Mouse (Mus musculus) CH12.LX (cell line): ENCODE results near the gene Wdr91. TPM values are rescaled to one million over a fixed set of nuclear protein-coding genes. Genes with fewer than 3 reads are reported as not detected.

Experiments
- DNase-seq: peaks from one replicate; pipeline ENCODE4 v3.0.0-alpha.2; 2013; ENCODE audit errors: extremely low read depth
- H3K27ac ChIP-seq: 2 replicates; pipeline ENCODE4 v1.5.1; 2012; ENCODE audit warnings: low read depth, mild to moderate bottlenecking, control low read depth, moderate library complexity; ENCODE audit not compliant: insufficient read depth
- H3K27me3 ChIP-seq: replicated peaks from 2 replicates; pipeline ENCODE3; 2012; ENCODE audit warnings: inconsistent platforms
- H3K36me3 ChIP-seq, 2 experiments: replicated peaks in 1 of 2; 2 replicates each; pipeline versions ENCODE3 to v1.6.1; 2012; ENCODE audit warnings: inconsistent platforms in 1 of 2, low read length in 1 of 2, mild to moderate bottlenecking in 1 of 2, mixed read lengths in 1 of 2, moderate library complexity in 1 of 2; ENCODE audit not compliant: control insufficient read depth in 1 of 2, insufficient read depth in 1 of 2
- H3K4me1 ChIP-seq, 2 experiments: 2 replicates each; pipeline ENCODE4 v1.6.1; 2012; ENCODE audit warnings: inconsistent platforms in 1 of 2, moderate library complexity in 1 of 2; ENCODE audit not compliant: insufficient read depth in 2 of 2, control insufficient read depth in 1 of 2
- H3K4me2 ChIP-seq: 2 replicates; pipeline ENCODE4 v1.6.1; 2012; ENCODE audit warnings: low read depth, mild to moderate bottlenecking, control low read depth; ENCODE audit not compliant: poor library complexity, insufficient read depth, severe bottlenecking
- H3K4me3 ChIP-seq, 3 experiments: fragments of 150-350 bp in 1 of 3; sonication (generic) in 1 of 3; replicated peaks in 1 of 3; 2 replicates each; pipeline versions ENCODE3 to v1.5.1; 2011 to 2012; ENCODE audit warnings: low read depth in 2 of 3, low read length in 2 of 3, mild to moderate bottlenecking in 2 of 3, moderate library complexity in 2 of 3, control low read depth in 1 of 3, improper control_type of control experiment in 1 of 3, inconsistent platforms in 1 of 3, mixed read lengths in 1 of 3; ENCODE audit not compliant: poor library complexity in 1 of 3
- H3K79me2 ChIP-seq: replicated peaks from 2 replicates; pipeline ENCODE4 v1.6.1; 2012; ENCODE audit warnings: mild to moderate bottlenecking, moderate library complexity; ENCODE audit not compliant: control insufficient read depth, poor library complexity, insufficient read depth, severe bottlenecking; ENCODE audit errors: extremely low read depth
- H3K9ac ChIP-seq: 2 replicates; pipeline ENCODE4 v1.6.1; 2012; ENCODE audit warnings: low read depth, mild to moderate bottlenecking, control low read depth, moderate library complexity; ENCODE audit not compliant: insufficient read depth
- H3K9me3 ChIP-seq: replicated peaks from 2 replicates; pipeline ENCODE3; 2012; ENCODE audit warnings: low read length, inconsistent platforms, mixed read lengths
- BHLHE40 ChIP-seq: IDR thresholded peaks from 2 replicates; pipeline ENCODE4 v1.6.1; 2011; ENCODE audit warnings: mild to moderate bottlenecking, low read depth, low read length, improper control_type of control experiment
- CHD2 ChIP-seq: IDR thresholded peaks from 2 replicates; pipeline ENCODE4 v1.6.1; 2011; ENCODE audit warnings: low read length, improper control_type of control experiment
- EP300 ChIP-seq: IDR thresholded peaks from 2 replicates; pipeline ENCODE4 v1.6.1; 2011; ENCODE audit warnings: low read length, improper control_type of control experiment
- ETS1 ChIP-seq: conservative IDR thresholded peaks from 2 replicates; pipeline ENCODE4 v1.6.1; 2012; ENCODE audit warnings: low read depth, mild to moderate bottlenecking, inconsistent platforms, low read length, improper control_type of control experiment, moderate library complexity
- GABPA ChIP-seq: IDR thresholded peaks from 2 replicates; pipeline ENCODE4 v1.6.1; 2012; ENCODE audit warnings: low read depth, low read length, improper control_type of control experiment, inconsistent platforms; ENCODE audit not compliant: insufficient replicate concordance
- HCFC1 ChIP-seq: IDR thresholded peaks from 2 replicates; pipeline ENCODE4 v1.6.1; 2012; ENCODE audit warnings: low read depth, mild to moderate bottlenecking, inconsistent platforms, low read length, improper control_type of control experiment
- IRF4 ChIP-seq: IDR thresholded peaks from 2 replicates; pipeline ENCODE4 v1.6.1; 2014; ENCODE audit warnings: low read depth, mild to moderate bottlenecking, inconsistent platforms, low read length, improper control_type of control experiment
- JUN ChIP-seq: IDR thresholded peaks from 2 replicates; pipeline ENCODE4 v1.6.1; 2011; ENCODE audit warnings: low read depth, mild to moderate bottlenecking, low read length, improper control_type of control experiment, moderate library complexity; ENCODE audit not compliant: insufficient read depth
- MAZ ChIP-seq: IDR thresholded peaks from 2 replicates; pipeline ENCODE4 v1.6.1; 2012; ENCODE audit warnings: low read depth, mild to moderate bottlenecking, inconsistent platforms, low read length, improper control_type of control experiment, moderate library complexity
- MXI1 ChIP-seq: IDR thresholded peaks from 2 replicates; pipeline ENCODE4 v1.6.1; 2011; ENCODE audit warnings: mild to moderate bottlenecking, low read depth, low read length, improper control_type of control experiment
- NRF1 ChIP-seq: IDR thresholded peaks from 2 replicates; pipeline ENCODE4 v1.6.1; 2014; ENCODE audit warnings: low read depth, mild to moderate bottlenecking, inconsistent platforms, low read length, improper control_type of control experiment, moderate library complexity
- PAX5 ChIP-seq: IDR thresholded peaks from 2 replicates; pipeline ENCODE4 v1.6.1; 2012; ENCODE audit warnings: low read length, inconsistent platforms, mixed read lengths
- POLR2AphosphoS2 ChIP-seq: IDR thresholded peaks from 2 replicates; pipeline ENCODE4 v1.6.1; 2011; ENCODE audit warnings: low read depth, low read length, improper control_type of control experiment
- RAD21 ChIP-seq: IDR thresholded peaks from 2 replicates; pipeline ENCODE4 v1.6.1; 2011; ENCODE audit warnings: low read depth, mild to moderate bottlenecking, low read length, improper control_type of control experiment, moderate library complexity
- RCOR1 ChIP-seq: conservative IDR thresholded peaks from 2 replicates; pipeline ENCODE4 v1.6.1; 2012; ENCODE audit warnings: low read depth, mild to moderate bottlenecking, inconsistent platforms, low read length, improper control_type of control experiment
- SIN3A ChIP-seq: IDR thresholded peaks from 2 replicates; pipeline ENCODE4 v1.6.1; 2012; ENCODE audit warnings: low read length, improper control_type of control experiment, inconsistent platforms
- SMC3 ChIP-seq: IDR thresholded peaks from 2 replicates; pipeline ENCODE4 v1.6.1; 2011; ENCODE audit warnings: low read depth, low read length, improper control_type of control experiment
- USF1 ChIP-seq: IDR thresholded peaks from 2 replicates; pipeline ENCODE4 v1.6.1; 2014; ENCODE audit warnings: low read depth, mild to moderate bottlenecking, inconsistent platforms, low read length, improper control_type of control experiment
- USF2 ChIP-seq: conservative IDR thresholded peaks from 2 replicates; pipeline ENCODE4 v1.6.1; 2011; ENCODE audit warnings: low read depth, low read length, improper control_type of control experiment
- ZKSCAN1 ChIP-seq: IDR thresholded peaks from 2 replicates; pipeline ENCODE4 v1.6.1; 2012; ENCODE audit warnings: low read depth, inconsistent platforms, low read length, improper control_type of control experiment, borderline replicate concordance
- dilution Hi-C: fragments of 300-500 bp; cut with MboI; formaldehyde crosslinking; loops from 2 replicates; pipeline ENCODE4 v1.14.3; 2020; ENCODE audit warnings: low sequenced_read_pairs; ENCODE audit not compliant: extremely low pct_unique_long_range_greater_than_20kb, extremely low pct_ligation_motif_present
- in situ Hi-C: fragments of 300-500 bp; cut with MboI; formaldehyde crosslinking; loops from 3 replicates; pipeline ENCODE4 v1.14.3; 2019; ENCODE audit warnings: low sequenced_read_pairs, low pct_ligation_motif_present, low pct_unique_long_range_greater_than_20kb, mixed read lengths
- polyA plus RNA-seq: library from polyadenylated mRNA; unstranded; fragments of >175 nt; gene quantifications from 2 replicates; pipeline ENCODE4 v1.2.1, GENCODE M21; 2012; ENCODE audit warnings: low read depth; ENCODE audit not compliant: insufficient read length
- total RNA-seq, 2 experiments: library from RNA; depleted of rRNA; stranded (reverse); fragments of 300-350 nt in 1 of 2; fragments of >200 nt in 1 of 2; gene quantifications; 2 replicates each; pipeline ENCODE4 v1.2.3; 2012 to 2014

The Wdr91 gene
- total and polyA plus RNA-seq, 3 experiments: 10.6 to 26.5 (median 19.2) TPM

DNA sequence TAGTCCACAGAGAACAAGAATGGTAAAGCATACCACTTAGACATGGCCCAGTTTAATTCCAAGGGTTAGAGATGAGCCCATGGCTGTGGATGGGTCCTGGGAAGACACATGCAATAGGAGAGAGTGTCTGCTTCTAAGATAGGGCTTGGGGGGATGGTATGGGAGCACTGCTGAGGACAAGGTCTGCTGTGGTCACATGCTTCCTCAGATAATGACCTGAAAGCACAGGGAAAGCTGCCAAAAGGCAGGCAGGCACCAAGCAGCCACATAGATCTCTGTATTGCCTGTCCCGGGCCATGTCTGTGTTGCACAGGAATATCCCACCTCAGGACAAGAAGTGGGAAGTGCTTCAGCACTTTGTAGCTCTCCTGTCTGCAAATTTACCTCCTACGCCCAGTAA lies 11.5 kb downstream of the Wdr91 start:
- H3K4me1 ChIP-seq: peaks cover 10 to 31% of the 10 kb centered on the region in 2 experiments
- no peak overlapping the region for H3K4me3 ChIP-seq
- H3K27me3 ChIP-seq: no peaks in the 10 kb centered on the region
- no peak overlapping the region for H3K4me2 ChIP-seq
- no peak overlapping the region for H3K9ac ChIP-seq
- no peak overlapping the region for H3K27ac ChIP-seq
- H3K9me3 ChIP-seq: no peaks in the 10 kb centered on the region
- dilution Hi-C loops: no loop called here
- peaks cover 47 to 93% of the 10 kb centered on the region in 2 experiments for H3K36me3 ChIP-seq
- no peak for TF ChIP-seq BHLHE40
- TF ChIP-seq CHD2: no peak
- no peak for TF ChIP-seq PAX5
- TF ChIP-seq MAZ: no peak
- TF ChIP-seq SIN3A: no peak
- no peak for TF ChIP-seq GABPA
- no peak for TF ChIP-seq MXI1
- TF ChIP-seq RAD21: no peak
- TF ChIP-seq JUN: no peak
- TF ChIP-seq EP300: no peak
- TF ChIP-seq ZKSCAN1: no peak
- no peak for TF ChIP-seq HCFC1
- no peak for TF ChIP-seq IRF4
- TF ChIP-seq SMC3: no peak
- TF ChIP-seq USF1: no peak
- TF ChIP-seq POLR2AphosphoS2: no peak
- no peak for TF ChIP-seq NRF1
- TF ChIP-seq, all 38 proteins: peak for 0
- no peaks in the 10 kb centered on the region for H3K79me2 ChIP-seq
- in situ Hi-C loops: no loop called here
- DNase-seq: no peak

DNA sequence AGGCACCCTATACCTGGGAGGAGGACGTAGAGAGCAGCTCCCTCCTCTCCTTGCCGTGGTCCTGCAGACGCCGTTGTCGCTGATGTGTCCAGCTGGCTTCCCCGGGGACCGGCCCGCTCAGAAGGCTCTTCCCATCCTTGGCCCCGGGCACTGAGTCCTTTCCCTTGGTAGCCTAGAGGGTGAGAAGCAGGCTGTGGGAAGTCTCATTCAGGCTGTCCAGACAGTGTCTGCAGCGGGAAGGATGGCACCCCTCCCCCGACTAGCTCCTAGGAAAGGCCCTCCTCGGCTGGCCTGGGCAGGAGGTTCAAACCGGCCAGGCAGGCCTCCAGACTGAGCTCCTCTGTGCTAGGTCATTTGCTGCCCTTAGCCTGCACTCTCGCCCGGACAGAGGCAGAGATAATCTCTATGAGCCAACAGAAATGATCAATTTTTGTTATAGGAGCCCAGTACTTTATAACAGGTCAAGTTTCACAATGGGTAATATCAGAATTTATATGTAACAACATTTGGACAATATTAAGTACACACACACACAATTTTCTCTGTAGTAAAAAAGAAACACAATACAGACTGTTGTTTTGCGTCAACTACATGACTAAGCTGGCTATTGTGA lies 14.4 kb downstream of the Wdr91 start:
- Histone ChIP-seq H3K9ac (no peak overlapping the region), H3K79me2 (no peaks in the 10 kb centered on the region), H3K4me1 (peaks cover 0 to 7% of the 10 kb centered on the region in 2 experiments; a peak in 2 of 4 replicates), H3K9me3 (no peaks in the 10 kb centered on the region), H3K4me3 (no peak overlapping the region), H3K4me2 (no peak overlapping the region), H3K27ac (no peak overlapping the region), H3K27me3 (no peaks in the 10 kb centered on the region), H3K36me3 (peaks cover 61 to 95% of the 10 kb centered on the region in 2 experiments)
- dilution Hi-C loops: no loop called here
- in situ Hi-C loops: no loop called here
- DNase-seq: no peak
- no peak for TF ChIP-seq USF2
- no peak for TF ChIP-seq JUN
- TF ChIP-seq ETS1: no peak
- TF ChIP-seq RAD21: no peak
- TF ChIP-seq RCOR1: no peak
- TF ChIP-seq CHD2: no peak
